Mouse (Mus musculus): ENCODE results near the gene Tdrd1. TPM values are rescaled to one million over a fixed set of nuclear protein-coding genes. Genes with fewer than 3 reads are reported as not detected.

The Tdrd1 gene
- polyA plus RNA-seq, 1 experiment from 2014 or later: 0.81 TPM

DNA sequence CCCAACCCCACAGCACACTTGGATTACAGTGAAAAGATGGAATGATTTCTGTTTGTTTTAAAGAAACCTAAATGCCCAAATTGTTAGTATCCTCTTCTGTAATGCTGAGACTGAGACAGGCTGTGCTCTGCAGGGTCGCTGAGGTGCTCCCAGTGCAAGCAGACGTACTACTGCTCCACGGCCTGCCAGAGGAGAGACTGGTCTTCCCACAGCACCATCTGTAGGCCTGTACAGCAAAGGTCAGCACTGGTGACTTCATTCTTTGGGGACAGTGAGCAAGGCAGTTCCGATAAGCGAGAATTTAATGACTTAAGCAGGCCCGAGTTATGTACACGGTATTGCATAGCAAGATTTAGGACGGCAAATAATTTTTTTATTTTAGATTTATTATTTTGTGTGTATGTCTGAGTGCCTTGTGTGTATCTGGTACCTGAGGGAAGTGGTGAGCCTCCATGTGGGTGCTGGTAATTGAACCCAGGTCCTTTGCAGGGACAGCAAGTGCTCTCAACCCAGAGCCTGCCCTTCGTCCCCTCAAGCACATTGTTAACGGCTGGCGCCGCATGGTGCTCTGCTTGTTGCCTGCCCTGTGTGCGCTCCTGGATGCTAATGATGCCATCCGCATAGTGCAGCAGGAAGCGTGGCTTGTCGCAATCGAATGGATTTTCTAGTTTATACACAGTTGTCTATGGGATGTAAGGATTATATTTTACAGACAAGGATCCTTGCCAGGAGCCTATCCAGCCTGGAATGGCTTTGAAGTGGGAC is 13.1 kb downstream of the Tdrd1 start:
- DNase-seq (ENCODE audit: low spot score) (no peak), ATAC-seq (replicated peaks; ENCODE audit: low FRiP score) (no peak)
- Histone ChIP-seq H3K9ac (ENCODE audit: low read depth, low read length) (no peak overlapping the region), H3K27me3 (replicated peaks; ENCODE audit: control insufficient read depth, insufficient read depth, low read length) (no peaks in the 10 kb centered on the region), H3K4me2 (no peak overlapping the region), H3K4me1 (replicated peaks; ENCODE audit: control insufficient read depth, insufficient read depth, low read length) (no peaks in the 10 kb centered on the region), H3K9me3 (ENCODE audit: control insufficient read depth, low read length) (no peaks in the 10 kb centered on the region), H3K36me3 (ENCODE audit: control insufficient read depth, insufficient read depth, low read length) (no peaks in the 10 kb centered on the region), H3K4me3 (ENCODE audit: low read depth, low read length) (no peak overlapping the region), H3K27ac (ENCODE audit: low read depth, low read length) (no peak overlapping the region)
- 81% methylated on average over 17 of the region's 17 CpGs for WGBS

DNA sequence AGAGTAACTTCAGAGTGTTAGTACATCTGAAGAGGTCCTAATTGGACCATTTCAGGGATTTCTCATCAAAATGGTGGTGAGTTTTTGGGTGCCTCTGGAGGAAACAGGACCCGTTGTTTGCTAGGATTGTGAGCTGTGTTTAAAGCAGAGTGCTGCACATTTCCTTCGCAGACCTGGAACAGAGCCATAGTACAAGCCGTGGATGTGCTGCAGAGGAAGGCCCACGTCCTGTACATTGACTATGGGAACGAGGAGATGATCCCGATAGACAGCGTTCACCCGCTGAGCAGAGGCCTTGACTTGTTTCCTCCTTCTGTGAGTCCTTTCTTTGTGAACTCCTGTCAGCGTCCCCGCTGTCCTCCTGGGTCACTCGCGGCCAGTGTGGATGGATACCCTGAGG is 17.0 kb downstream of the Tdrd1 start:
- Histone ChIP-seq H3K27me3 (replicated peaks; ENCODE audit: control insufficient read depth, insufficient read depth, low read length) (no peaks in the 10 kb centered on the region), H3K27ac (ENCODE audit: low read depth, low read length) (no peak overlapping the region), H3K4me2 (no peak overlapping the region), H3K4me3 (ENCODE audit: low read depth, low read length) (no peak overlapping the region), H3K9me3 (ENCODE audit: control insufficient read depth, low read length) (no peaks in the 10 kb centered on the region), H3K9ac (ENCODE audit: low read depth, low read length) (no peak overlapping the region), H3K36me3 (ENCODE audit: control insufficient read depth, insufficient read depth, low read length) (no peaks in the 10 kb centered on the region), H3K4me1 (replicated peaks; ENCODE audit: control insufficient read depth, insufficient read depth, low read length) (no peaks in the 10 kb centered on the region)
- ATAC-seq (replicated peaks; ENCODE audit: low FRiP score) (no peak), DNase-seq (ENCODE audit: low spot score) (no peak)
- WGBS: 86% methylated on average over 12 of the region's 12 CpGs

DNA sequence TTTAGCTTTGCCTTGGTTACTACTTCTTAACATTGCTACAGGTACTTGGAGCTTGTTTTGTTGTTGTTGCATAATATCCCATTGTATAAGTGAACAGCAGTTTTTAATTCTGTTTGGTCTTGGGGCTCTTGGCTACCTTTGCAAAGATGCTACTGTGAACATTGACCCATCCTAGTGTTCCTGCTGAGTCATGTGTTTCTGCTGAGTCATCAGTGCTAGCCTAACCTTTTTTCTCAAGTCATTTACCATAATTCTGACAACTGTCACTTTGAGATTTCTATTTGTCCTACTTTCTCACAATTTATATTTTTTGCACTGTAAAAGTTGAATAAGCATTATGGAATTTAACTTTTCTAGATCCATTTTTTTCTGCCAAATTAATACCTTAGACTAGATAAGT is 26.6 kb downstream of the Tdrd1 start:
- no peak overlapping the region for H3K4me2 ChIP-seq
- H3K27me3 ChIP-seq (replicated peaks; ENCODE audit: control insufficient read depth, insufficient read depth, low read length): no peaks in the 10 kb centered on the region
- no peak overlapping the region for H3K27ac ChIP-seq (ENCODE audit: low read depth, low read length)
- no peaks in the 10 kb centered on the region for H3K36me3 ChIP-seq (ENCODE audit: control insufficient read depth, insufficient read depth, low read length)
- no peaks in the 10 kb centered on the region for H3K4me1 ChIP-seq (replicated peaks; ENCODE audit: control insufficient read depth, insufficient read depth, low read length)
- no peak overlapping the region for H3K9ac ChIP-seq (ENCODE audit: low read depth, low read length)
- H3K9me3 ChIP-seq (ENCODE audit: control insufficient read depth, low read length): no peaks in the 10 kb centered on the region
- ATAC-seq (replicated peaks; ENCODE audit: low FRiP score) (no peak), DNase-seq (ENCODE audit: low spot score) (no peak)
- no peak overlapping the region for H3K4me3 ChIP-seq (ENCODE audit: low read depth, low read length)

DNA sequence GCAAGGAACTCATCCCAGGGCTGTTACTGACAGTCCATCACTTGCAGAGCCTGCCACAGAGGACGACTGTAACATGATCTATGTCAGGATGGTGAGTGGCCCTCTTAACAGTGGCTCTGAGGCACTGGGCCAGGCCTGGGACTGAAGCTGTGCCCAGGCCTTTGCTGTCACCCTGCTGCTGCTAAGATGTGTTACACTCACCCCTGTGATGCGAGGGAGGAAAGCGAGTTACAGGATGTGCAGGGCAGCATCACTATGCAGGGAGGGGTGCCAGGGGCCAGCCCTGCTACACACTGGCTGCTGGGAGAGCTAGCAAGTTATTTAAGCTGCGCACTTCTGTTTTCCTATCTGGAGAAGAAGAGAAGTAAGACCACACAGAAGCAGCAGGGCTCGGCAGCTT is 30.4 kb downstream of the Tdrd1 start:
- no peaks in the 10 kb centered on the region for H3K36me3 ChIP-seq (ENCODE audit: control insufficient read depth, insufficient read depth, low read length)
- no peak for ATAC-seq (replicated peaks; ENCODE audit: low FRiP score)
- H3K4me1 ChIP-seq (replicated peaks; ENCODE audit: control insufficient read depth, insufficient read depth, low read length): no peaks in the 10 kb centered on the region
- no peak overlapping the region for H3K4me3 ChIP-seq (ENCODE audit: low read depth, low read length)
- no peak overlapping the region for H3K9ac ChIP-seq (ENCODE audit: low read depth, low read length)
- H3K9me3 ChIP-seq (ENCODE audit: control insufficient read depth, low read length): no peaks in the 10 kb centered on the region
- no peaks in the 10 kb centered on the region for H3K27me3 ChIP-seq (replicated peaks; ENCODE audit: control insufficient read depth, insufficient read depth, low read length)
- H3K4me2 ChIP-seq: no peak overlapping the region
- no peak overlapping the region for H3K27ac ChIP-seq (ENCODE audit: low read depth, low read length)
- 42% methylated on average over 5 of the region's 5 CpGs for WGBS
- DNase-seq (ENCODE audit: low spot score): no peak

DNA sequence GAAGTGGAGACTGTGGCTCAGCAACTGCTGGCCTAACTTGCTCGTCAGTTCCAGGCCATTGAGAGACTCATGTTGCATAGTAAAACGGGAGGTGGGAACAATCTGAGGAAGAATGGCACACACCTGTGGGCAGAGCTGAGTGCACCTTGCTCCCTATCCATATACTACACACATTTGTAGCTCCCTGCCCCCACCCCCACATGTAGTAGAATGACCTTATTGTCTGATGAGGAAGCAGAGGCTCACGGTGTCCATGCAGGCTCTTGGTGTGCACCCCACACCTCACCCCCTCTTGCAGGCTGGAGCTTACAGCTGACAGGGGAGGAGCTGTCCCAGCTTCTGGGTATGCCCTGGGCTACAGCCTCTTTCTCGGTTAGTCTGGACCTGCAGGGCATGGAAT is 41.7 kb downstream of the Tdrd1 start:
- 57% methylated on average over 4 of the region's 4 CpGs for WGBS
- no peak for ATAC-seq (replicated peaks; ENCODE audit: low FRiP score)
- Histone ChIP-seq H3K9ac (ENCODE audit: low read depth, low read length) (no peak overlapping the region), H3K27ac (ENCODE audit: low read depth, low read length) (no peak overlapping the region), H3K4me2 (no peak overlapping the region), H3K9me3 (ENCODE audit: control insufficient read depth, low read length) (no peaks in the 10 kb centered on the region), H3K4me3 (ENCODE audit: low read depth, low read length) (no peak overlapping the region), H3K4me1 (replicated peaks; ENCODE audit: control insufficient read depth, insufficient read depth, low read length) (no peaks in the 10 kb centered on the region), H3K36me3 (ENCODE audit: control insufficient read depth, insufficient read depth, low read length) (no peaks in the 10 kb centered on the region), H3K27me3 (replicated peaks; ENCODE audit: control insufficient read depth, insufficient read depth, low read length) (peaks cover 13% of the 10 kb centered on the region)
- DNase-seq (ENCODE audit: low spot score): no peak

DNA sequence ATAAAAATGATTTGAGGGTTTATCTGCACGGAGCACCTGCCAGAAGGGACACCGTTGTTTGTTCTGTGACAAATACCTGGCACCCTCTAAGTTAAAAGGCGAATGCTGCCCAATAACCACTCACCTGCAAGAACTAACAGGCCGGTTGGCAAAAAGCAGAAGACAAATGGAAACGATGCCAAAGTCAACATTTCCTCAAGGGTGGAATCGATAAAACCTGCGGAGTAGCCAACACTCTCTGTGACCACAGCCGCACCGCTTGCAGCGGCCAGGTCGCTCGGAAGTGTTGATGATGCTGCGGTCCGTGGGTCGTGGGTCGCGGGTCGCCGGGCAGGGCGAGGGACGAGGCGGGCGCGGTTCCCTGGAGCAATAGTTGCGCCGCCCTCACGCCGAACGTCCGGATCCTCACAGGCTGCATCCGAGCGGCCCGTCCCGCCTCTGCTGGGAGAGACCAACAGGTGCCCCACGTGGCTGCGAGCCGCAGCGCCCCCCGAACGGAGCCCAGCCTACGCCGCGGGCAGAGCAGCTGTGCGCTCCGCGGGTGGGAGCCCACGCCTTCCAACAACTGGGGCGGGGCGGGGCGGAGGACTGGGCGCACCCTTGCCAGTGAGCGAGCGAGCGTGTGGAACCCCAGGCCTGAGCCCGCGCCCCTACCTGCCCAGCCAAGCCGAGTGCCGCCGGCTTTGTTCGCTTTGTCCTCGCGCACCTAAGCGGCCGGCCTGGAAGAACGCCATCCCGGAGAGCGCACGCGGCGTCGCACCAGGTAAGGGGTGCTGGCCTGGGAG is 48.0 kb downstream of the Tdrd1 start, which contains the start of gene Vwa2:
TSS of gene Vwa2 (plus strand) at position 434 of the 785 bp plus-strand sequence.
- Histone ChIP-seq H3K27me3 (replicated peaks; ENCODE audit: control insufficient read depth, insufficient read depth, low read length) (peaks cover 65% of the 10 kb centered on the region), H3K4me3 (ENCODE audit: low read depth, low read length) (peak within 1 kb of the TSS; percentile 50), H3K9me3 (ENCODE audit: control insufficient read depth, low read length) (no peaks in the 10 kb centered on the region), H3K4me1 (replicated peaks; ENCODE audit: control insufficient read depth, insufficient read depth, low read length) (0 out of 2 replicates have a peak, but pooled peaks cover 3% of the 10 kb centered on the region), H3K4me2 (peak within 1 kb of the TSS; percentile 76), H3K9ac (ENCODE audit: low read depth, low read length) (no peak within 1 kb of the TSS), H3K36me3 (ENCODE audit: control insufficient read depth, insufficient read depth, low read length) (no peaks in the 10 kb centered on the region), H3K27ac (ENCODE audit: low read depth, low read length) (no peak within 1 kb of the TSS)
- ATAC-seq (replicated peaks; ENCODE audit: low FRiP score) (no peak), DNase-seq (ENCODE audit: low spot score) (peak; percentile 47)
- 4% methylated on average over 71 of the region's 71 CpGs for WGBS

DNA sequence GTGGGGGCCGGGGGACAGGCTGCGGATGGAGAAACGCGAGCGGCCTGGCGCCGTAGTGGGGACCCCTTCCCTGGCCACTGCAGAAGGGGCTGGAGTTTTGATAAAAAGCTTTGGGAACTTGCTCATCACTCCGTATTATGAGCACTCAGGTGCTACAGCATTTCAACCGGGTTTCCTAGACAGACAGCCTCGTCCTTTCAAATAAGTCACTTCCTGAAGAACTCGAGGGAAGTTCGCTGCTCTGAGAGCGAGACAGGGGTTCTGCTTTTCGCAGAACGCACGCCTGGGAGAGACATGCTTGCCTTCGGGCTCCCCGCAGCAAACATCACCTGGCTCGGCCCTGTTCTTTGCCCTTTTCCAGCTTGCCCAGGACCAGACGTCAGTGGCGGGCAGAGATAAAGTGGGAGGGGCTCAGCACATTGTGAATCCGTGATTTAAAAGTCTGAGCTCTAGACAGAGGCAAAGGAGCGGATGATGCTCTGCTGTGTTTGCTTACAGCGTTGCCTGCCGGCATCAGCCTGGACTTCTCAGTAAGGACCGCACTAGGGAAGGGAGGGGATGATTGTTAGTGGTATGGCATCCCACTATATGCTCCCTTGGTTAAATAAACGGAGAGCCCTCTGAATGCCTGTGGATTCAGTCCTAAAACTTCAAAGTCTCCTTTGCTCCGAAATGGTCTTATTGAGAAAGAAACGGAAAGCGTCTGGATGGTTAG is 48.7 kb downstream of the Tdrd1 start:
- Histone ChIP-seq H3K27ac (ENCODE audit: low read depth, low read length) (no peak overlapping the region), H3K4me1 (replicated peaks; ENCODE audit: control insufficient read depth, insufficient read depth, low read length) (0 out of 2 replicates have a peak, but pooled peaks cover 3% of the 10 kb centered on the region), H3K4me2 (peak overlapping the region; percentile 76), H3K27me3 (replicated peaks; ENCODE audit: control insufficient read depth, insufficient read depth, low read length) (peaks cover 62% of the 10 kb centered on the region), H3K4me3 (ENCODE audit: low read depth, low read length) (peak overlapping the region; percentile 50), H3K36me3 (ENCODE audit: control insufficient read depth, insufficient read depth, low read length) (no peaks in the 10 kb centered on the region), H3K9me3 (ENCODE audit: control insufficient read depth, low read length) (no peaks in the 10 kb centered on the region), H3K9ac (ENCODE audit: low read depth, low read length) (no peak overlapping the region)
- 10% methylated on average over 30 of the region's 30 CpGs for WGBS
- DNase-seq (ENCODE audit: low spot score) (no peak), ATAC-seq (replicated peaks; ENCODE audit: low FRiP score) (no peak)

DNA sequence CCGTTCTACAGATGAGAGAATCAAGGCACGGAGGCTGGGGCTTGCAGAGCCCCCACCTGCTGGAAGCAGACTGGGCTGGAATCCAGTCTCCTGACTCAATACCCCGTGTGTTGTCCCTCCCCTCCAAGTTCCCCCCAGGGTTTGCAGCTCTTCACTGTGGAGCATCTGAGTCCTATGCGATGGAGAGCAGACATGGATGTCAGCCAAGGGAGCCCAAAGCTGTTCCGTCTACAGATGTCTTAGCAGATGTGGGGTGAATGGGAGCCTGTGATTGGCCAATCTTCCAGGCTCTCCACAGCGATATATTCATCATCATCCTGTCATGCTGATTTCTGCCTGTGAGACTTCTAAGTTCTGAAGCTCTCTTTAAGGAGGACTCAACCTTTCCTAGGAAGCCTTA is 51.4 kb downstream of the Tdrd1 start:
- DNase-seq (ENCODE audit: low spot score) (no peak), ATAC-seq (replicated peaks; ENCODE audit: low FRiP score) (no peak)
- Histone ChIP-seq H3K4me2 (no peak overlapping the region), H3K9me3 (ENCODE audit: control insufficient read depth, low read length) (no peaks in the 10 kb centered on the region), H3K4me3 (ENCODE audit: low read depth, low read length) (no peak overlapping the region), H3K9ac (ENCODE audit: low read depth, low read length) (no peak overlapping the region), H3K4me1 (replicated peaks; ENCODE audit: control insufficient read depth, insufficient read depth, low read length) (0 out of 2 replicates have a peak, but pooled peaks cover 3% of the 10 kb centered on the region), H3K27ac (ENCODE audit: low read depth, low read length) (no peak overlapping the region), H3K36me3 (ENCODE audit: control insufficient read depth, insufficient read depth, low read length) (no peaks in the 10 kb centered on the region), H3K27me3 (replicated peaks; ENCODE audit: control insufficient read depth, insufficient read depth, low read length) (peaks cover 63% of the 10 kb centered on the region)
- 74% methylated on average over 6 of the region's 6 CpGs for WGBS

Data from liver, embryonic 11.5 days (tissue).